Mouse (Mus musculus): ENCODE results near the gene Prkab1.

Prkab1 gene

GRCm38 (mm10) chr5:116024327-116024739 is at the start of gene Prkab1:
Gene Prkab1 (minus strand): TSS chr5:116024508.
- DNase-seq (ENCODE audit: low read depth, low spot score) = peak; percentile 99

GRCm38 (mm10) chr5:116069618-116070017 is 45.3 kb upstream of the Prkab1 start:
- no peak for DNase-seq (ENCODE audit: low read depth, low spot score)

- peak; percentile 75 for DNase-seq (ENCODE audit: low read depth, low spot score)
Observed at GRCm38 (mm10) chr5:116052826-116053225, 28.5 kb upstream of the Prkab1 start.

GRCm38 (mm10) chr5:116052171-116052570 is 27.9 kb upstream of the Prkab1 start:
- no peak for DNase-seq (ENCODE audit: low read depth, low spot score)

GRCm38 (mm10) chr5:116049821-116050220 is 25.5 kb upstream of the Prkab1 start:
- no peak for DNase-seq (ENCODE audit: low read depth, low spot score)

DNA sequence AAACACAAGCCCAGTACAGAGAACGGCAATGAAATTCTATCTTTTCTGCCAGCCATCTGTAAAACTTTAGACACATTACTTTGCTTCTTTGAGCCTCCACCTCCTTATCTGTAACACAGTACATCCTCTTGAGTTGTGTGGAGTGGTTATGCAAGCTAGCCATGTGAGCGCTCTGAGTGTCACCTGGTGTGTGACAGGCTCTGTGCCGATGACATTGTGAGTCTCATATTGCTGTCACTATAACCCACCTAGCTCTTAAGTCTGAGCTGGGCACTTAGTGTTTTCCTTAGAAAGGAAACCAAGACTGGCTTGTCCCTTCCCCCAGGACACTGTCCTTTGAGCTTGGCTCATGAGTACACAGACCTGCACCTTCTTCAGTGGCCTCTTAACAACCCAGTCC is 24.0 kb upstream of the Prkab1 start:
- DNase-seq (ENCODE audit: low read depth, low spot score) = no peak

GRCm38 (mm10) chr5:116046246-116046645 is 21.9 kb upstream of the Prkab1 start:
- no peak for DNase-seq (ENCODE audit: low read depth, low spot score)

GRCm38 (mm10) chr5:116045581-116045980 is 21.3 kb upstream of the Prkab1 start:
- no peak for DNase-seq (ENCODE audit: low read depth, low spot score)

- peak; percentile 48 for DNase-seq (ENCODE audit: low read depth, low spot score)
Observed at GRCm38 (mm10) chr5:116042241-116042640, 17.9 kb upstream of the Prkab1 start.

GRCm38 (mm10) chr5:116039706-116040105 is 15.4 kb upstream of the Prkab1 start:
- no peak for DNase-seq (ENCODE audit: low read depth, low spot score)

DNA sequence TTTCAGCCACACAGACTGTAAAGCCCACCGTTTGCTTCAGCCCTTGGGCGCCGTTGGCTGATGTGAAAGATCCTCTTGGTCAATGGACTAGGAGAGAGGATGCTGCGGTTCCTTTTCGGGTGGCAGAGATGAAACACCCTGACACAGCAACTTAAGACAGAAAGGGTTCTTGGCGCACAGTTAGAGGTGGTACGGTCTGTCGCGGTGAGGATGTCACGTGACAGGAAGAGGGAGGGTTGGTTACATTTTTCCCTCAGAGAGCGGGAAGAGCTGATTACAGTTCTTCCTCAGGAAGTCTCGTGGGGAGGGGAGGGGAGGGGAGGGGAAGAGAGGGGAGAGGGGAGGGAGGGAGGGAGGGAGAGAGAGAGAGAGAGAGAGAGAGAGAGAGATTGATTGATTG is 13.4 kb upstream of the Prkab1 start:
- DNase-seq (ENCODE audit: low read depth, low spot score) = peak; percentile 62

DNA sequence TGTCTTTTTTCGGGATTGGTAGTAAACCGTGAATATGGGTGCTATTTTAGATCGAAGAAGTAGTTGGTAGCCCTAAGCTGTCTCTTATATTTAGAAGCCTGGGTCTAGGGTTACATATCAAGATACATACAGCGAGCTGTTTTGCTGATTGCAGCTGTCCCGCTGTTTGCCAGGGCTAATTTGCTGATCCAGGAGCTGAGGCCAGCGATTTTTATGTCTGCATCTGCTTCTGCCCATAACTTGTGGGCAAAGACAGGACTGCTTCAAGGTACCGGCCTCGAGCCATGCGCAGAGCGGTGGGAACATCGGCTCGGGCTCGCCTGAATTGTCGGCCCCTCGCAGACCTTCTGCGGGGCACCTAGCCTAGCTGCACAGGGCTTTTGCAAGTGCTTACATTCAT is 12.2 kb upstream of the Prkab1 start:
- no peak for DNase-seq (ENCODE audit: low read depth, low spot score)

- DNase-seq (ENCODE audit: low read depth, low spot score) = peak; percentile 87
Observed at GRCm38 (mm10) chr5:116031190-116031577, 6.9 kb upstream of the Prkab1 start.

- peak; percentile 66 for DNase-seq (ENCODE audit: low read depth, low spot score)
Observed at GRCm38 (mm10) chr5:116030566-116031189, 6.4 kb upstream of the Prkab1 start.

- DNase-seq (ENCODE audit: low read depth, low spot score) = no peak
Observed at GRCm38 (mm10) chr5:116029071-116029470, 4.8 kb upstream of the Prkab1 start.

DNA sequence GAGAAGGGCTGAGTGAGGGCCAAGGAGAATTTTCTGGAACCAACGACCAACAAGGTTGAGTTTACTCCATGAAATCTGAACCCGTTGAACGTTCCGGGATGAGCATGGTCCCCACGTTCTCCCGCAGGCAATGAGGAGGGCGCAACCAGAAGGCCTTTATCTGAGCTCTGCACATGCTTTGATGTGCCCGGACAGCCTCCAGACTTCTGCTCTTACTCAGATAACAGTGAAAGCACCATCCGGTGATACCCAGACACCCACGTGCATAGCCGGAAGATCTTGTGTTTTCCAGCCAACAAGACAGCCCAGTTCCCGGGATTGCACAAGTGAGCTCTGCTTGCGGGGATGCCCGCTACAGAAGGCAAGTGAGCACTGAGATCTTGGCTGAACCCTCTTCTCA is 2.3 kb upstream of the Prkab1 start:
- DNase-seq (ENCODE audit: low read depth, low spot score) = no peak

DNA sequence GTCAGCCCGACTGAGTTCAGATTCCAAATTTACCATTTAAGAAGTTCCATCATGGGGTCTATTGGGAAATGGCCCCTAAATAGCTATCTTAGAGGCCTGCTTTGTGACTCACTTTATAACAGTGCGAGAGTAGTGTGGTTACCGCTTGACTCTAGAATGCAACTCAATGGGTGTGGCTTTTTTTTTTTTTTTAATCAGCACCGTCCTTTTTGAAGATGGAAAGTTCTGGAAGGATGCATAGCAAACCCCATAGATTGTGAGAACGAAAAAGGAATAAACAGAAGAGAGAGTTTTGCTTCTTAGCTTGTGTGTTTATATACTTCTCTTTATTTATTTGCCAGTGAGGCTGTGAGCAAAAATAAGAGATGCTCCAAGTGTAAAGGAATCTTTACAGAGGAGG is 1.8 kb upstream of the Prkab1 start:
- no peak for DNase-seq (ENCODE audit: low read depth, low spot score)

GRCm38 (mm10) chr5:116023821-116024284 is 455 bp downstream of the Prkab1 start:
- no peak for DNase-seq (ENCODE audit: low read depth, low spot score)

DNA sequence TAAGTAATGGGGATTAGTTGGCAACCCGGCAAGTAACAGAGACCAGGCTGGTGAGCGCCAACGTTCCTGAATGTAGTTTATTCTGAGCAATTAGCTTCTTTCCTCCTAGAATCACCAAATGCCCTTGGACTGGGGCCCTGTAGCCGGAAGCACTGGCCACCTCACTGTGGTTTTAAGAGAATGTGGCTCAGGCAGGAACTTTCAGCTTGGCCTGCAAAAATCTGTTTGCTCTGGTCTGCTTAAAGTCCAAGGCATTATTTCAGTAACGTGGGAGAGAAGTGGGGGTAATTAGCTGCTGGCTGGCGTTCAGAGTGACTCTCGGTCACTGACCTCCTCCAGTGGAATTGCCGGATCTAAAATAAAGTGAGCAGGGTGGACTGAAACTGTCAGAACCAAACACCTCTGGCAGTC is 1.1 kb downstream of the Prkab1 start:
- DNase-seq (ENCODE audit: low read depth, low spot score) = no peak

DNA sequence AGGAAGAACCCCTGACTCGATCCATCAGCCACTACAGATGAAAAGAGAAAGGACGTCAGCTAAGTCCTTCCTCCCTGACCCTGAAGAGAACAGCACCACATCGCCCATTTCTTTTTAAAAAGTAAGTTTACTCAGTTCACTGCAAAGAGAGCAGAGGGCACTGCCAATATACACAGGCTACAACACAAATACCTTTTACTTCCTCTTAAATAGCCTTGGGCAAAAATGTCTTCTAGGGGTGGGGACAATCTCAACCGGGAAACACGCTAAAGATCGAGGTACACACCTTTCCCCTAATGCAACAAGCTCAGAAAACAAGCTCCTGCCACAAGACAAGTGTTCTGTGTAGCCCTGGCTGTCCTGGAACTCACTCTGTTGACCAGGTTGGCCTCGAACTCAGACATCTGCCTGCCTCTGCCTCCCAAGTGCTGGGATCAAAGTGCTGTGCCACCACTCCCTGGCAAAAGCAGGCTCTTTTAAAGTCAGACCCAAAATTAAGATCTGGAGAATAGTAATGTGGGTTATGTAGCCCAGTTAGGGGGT is 1.6 kb downstream of the Prkab1 start:
- DNase-seq (ENCODE audit: low read depth, low spot score) = no peak

- no peak for DNase-seq (ENCODE audit: low read depth, low spot score)
Observed at GRCm38 (mm10) chr5:116022131-116022530, 2.2 kb downstream of the Prkab1 start.

- DNase-seq (ENCODE audit: low read depth, low spot score) = no peak
Observed at GRCm38 (mm10) chr5:116021552-116021951, 2.8 kb downstream of the Prkab1 start.

GRCm38 (mm10) chr5:116019371-116019770 is 4.9 kb downstream of the Prkab1 start:
- no peak for DNase-seq (ENCODE audit: low read depth, low spot score)

DNA sequence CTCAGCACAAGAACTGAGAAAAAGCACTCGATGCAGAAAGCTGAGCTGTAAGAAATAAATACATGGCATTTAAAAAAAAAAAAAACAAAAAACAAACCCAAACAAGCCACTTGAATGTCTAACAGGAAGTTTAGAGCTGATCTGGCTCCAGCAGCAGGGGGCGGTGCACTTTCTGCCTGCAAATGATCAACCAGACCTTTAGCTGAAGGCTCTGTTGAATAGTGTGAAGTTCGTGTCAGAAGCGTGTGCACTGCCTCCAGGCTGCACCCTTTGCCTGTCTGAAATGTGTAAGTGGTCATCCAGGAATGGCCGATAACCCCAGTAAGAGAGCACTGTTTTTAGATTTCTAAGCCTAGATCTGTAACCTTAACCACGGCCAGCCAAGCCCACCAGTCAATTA is 5.5 kb downstream of the Prkab1 start:
- DNase-seq (ENCODE audit: low read depth, low spot score) = no peak
